Mouse (Mus musculus) lung, postnatal 10 days (tissue): Measurements from ENCODE around the gene Ramp2.

Source experiments
- DNase-seq: peaks from one replicate; pipeline ENCODE4 v3.0.0; 2021

Gene Ramp2

GRCm38 (mm10) chr11:101245855-101246701 lies at the start of gene Ramp2:
TSS of gene Ramp2 (plus strand) at chr11:101246028.
- peak; percentile 90 for DNase-seq

DNA sequence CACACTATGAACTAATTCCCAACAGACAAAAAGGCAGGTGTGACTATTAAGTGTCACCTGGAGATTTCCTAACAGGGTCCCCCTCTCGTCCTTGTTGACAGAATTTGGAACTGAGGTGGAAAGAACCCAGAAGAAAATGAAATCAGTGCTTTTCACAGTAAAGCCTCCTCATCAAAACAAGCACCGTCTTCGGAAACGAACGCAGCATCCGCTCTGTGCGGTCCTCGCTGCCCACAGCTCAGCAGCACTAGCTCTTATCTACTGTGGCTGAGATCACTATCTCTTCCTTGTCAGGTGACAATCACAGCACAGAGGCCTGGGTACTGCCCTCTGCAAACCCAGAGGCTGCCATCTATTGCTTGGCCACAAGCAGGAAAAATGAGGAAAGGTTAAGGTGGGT lies 49.7 kb upstream of the Ramp2 start:
- no peak for DNase-seq

DNA sequence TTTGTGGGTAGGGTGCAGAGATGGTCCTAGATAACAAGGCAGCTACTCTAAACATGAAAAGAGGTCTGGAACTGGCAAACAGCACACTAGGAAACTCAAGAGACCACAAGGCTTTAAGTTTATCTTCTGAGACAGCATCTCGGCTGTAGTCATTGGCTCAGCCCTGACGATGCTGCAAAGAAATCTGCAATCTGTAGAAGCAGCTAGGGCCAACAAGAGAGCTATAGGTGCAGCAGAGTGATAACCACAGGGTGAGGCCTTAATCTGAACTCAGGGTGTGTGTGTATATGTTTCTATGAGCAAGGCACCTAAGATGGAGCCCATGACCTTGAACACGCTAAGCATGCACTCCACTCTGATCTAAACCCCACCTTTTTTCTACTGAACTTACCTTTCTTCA lies 46.3 kb upstream of the Ramp2 start:
- DNase-seq = no peak

GRCm38 (mm10) chr11:101200986-101201385 lies 44.8 kb upstream of the Ramp2 start:
- DNase-seq = peak; percentile 58

DNA sequence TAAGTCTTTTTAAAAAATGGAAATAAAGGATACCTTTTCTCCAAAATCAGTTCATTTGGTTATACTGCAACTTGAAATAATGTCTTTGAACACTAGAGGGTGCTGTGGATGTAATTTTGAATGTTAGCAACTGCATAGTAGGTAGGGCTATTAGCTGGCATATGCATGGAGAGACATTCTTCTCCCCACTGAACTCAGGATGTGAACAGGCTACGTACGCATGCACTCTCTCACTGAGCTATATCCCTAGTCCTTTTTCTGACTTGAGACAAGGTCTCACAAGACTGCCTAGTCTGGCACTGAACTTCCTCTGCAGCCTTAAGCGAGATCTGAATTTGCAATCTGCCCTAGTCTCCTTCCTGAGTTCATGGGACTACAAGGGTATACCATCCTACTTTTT lies 33.9 kb upstream of the Ramp2 start:
- DNase-seq = peak; percentile 78

GRCm38 (mm10) chr11:101216936-101217335 lies 28.9 kb upstream of the Ramp2 start:
- DNase-seq = no peak

GRCm38 (mm10) chr11:101218436-101219055 lies 27.3 kb upstream of the Ramp2 start:
- DNase-seq = no peak

GRCm38 (mm10) chr11:101220853-101221252 lies 25.0 kb upstream of the Ramp2 start:
- no peak for DNase-seq

DNA sequence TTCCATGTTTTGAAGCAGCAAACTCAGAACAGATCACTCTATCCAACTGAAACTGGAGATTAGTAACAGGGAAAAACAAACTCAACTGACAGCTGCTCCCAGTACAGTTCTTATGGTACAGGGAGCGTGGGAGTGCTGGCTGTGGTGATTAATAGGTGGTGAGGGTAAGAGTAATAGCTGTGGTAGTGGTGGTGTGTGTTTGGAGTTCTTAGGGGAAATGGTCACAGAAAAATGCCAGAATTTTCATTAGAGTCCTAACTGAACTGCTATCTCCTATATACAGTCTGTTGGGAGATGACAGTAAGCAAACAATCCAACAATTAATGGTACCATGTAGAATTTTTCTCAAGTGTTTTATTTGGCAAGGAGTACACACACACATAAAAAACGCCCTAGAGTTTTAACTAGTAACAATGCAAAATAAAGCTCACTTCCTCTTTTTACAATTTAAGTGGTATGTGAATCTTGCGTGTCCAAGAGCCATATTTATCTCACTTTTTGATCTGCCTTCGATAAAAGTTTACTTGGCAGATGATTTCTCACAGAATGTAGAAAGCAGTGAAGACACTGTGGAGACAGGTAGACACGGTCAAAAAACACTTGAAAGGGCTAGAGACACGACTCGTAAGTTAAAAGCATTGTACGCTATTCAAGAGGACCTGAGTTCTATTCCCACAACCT lies 24.4 kb upstream of the Ramp2 start:
- no peak for DNase-seq

- no peak for DNase-seq
Measured at GRCm38 (mm10) chr11:101224337-101224736, 21.5 kb upstream of the Ramp2 start.

- DNase-seq = no peak
Measured at GRCm38 (mm10) chr11:101225331-101226064, 20.3 kb upstream of the Ramp2 start.

DNA sequence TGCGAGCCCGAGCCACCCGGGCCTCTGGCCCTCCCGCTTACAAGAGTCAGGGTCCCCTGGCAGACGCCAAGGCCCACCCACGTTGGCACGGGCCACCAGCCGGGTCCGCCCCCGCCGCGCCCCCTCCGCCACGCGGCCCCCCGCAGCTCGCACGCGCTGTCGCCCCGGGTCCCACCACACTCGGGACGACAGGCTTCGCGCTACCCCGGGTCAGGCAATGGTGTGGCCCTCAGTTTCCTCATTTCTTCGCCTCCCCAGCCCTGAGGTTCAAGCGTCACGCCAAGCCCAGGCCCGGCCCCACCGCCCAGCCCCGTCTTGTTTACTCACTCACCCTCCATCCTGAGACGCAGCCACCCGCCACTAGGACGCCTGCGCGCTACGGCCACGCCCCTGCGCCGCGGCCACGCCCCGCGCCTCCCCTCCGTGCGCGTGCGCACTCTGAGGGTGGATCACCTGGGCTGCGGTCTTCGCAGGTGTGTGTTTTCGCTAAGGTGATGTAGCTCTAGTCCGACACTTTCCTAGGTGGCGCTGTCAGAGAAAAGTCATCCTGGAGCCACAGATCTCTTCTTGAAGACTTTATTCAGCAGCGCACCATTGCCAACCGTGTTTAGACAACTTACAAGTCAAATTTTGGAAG lies 19.6 kb upstream of the Ramp2 start, which contains the start of gene Ezh1:
Gene Ezh1, minus strand, starts transcription at position 399 of the 637 bp plus-strand sequence.
- DNase-seq = peak; percentile 93

DNA sequence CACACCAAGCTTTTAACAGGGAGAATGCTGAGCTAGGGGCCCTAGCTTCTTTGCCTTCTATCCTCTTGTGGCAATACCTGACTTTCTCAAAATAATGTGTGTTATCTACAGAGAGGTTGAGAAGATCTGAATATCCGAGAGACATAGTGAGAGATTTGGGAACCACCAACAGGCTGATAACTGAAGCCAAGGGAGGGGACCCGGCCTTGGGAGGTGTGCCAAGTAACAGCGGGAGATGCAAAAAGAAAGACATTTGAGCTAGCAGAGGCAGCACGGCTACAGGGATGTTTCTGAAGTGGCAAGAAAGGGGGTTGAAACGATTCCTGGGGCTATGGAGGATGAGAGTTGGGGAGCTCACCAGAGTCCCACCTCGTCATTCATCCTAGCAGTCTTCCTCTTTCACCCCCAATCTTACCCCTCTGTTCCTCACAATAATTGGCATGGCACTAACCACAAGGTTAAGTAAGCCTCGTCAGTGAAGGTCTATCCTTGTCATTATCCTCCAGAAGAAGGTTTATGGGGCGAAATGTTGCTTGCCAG lies 16.4 kb upstream of the Ramp2 start:
- DNase-seq = peak; percentile 66

DNA sequence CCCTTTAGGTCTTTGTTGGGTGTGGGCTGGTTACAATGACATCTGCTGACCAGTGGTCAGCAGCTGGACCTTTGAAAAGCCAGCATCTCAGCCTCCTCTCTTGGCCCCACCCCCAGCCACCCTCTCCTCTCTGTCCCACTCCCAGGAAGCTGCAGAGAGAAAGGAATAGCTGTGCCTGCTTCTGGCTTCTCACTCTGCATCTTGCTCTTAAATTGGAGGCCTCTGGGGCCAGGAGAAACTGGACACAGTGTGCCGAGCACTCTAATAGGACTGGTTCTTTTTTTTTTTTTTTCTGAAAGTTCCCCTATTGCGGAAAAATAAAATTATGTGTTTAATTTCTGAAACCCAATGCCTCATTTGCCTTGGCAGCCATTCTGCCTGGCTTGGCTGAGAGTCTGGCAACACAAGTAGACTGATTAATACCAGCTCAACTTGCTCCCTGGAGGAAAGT lies 15.7 kb upstream of the Ramp2 start:
- DNase-seq = peak; percentile 81

DNA sequence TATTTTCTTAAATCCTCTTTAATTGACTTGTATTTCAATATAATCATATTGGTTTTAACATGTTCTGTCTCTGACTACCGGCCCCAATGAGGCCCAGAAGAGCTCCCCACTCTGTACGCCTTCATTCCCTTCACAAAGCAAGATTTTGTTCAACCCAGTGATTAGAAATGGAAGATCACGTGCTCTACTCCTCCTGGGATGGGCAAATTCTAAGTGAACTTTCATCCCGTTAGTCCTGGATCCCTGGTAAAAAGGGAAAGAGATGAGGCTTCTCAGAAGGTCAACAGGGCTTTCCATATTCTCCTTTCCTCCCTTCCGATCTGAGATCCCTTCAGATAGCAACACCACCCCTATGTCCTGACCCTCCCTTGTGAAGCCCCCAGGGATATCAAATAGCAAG lies 15.3 kb upstream of the Ramp2 start:
- DNase-seq = no peak

- peak; percentile 90 for DNase-seq
Measured at GRCm38 (mm10) chr11:101230991-101231871, 14.6 kb upstream of the Ramp2 start.

- peak; percentile 81 for DNase-seq
Measured at GRCm38 (mm10) chr11:101232010-101232839, 13.6 kb upstream of the Ramp2 start.

DNA sequence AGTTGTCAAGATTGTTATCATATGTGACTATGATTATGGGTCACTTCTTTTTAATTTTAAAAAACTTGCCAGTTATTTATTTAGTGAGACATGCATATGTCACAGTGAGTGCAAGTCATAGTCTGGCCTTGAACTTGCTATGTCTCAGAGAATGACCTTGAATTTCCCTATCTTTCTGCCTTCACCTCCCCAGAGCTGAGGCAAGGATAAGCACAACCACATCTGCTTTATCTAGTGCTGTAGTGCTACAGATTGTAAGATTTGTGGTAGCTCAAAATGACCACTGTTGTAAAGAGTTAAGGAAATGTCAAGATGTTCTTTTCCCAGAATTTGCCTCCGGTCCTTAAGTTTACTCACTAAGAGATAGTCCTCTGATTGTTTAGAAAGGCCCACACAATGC lies 12.6 kb upstream of the Ramp2 start:
- no peak for DNase-seq

- no peak for DNase-seq
Measured at GRCm38 (mm10) chr11:101234124-101234523, 11.7 kb upstream of the Ramp2 start.

- no peak for DNase-seq
Measured at GRCm38 (mm10) chr11:101235429-101235828, 10.4 kb upstream of the Ramp2 start.
